Mouse (Mus musculus) thymus, postnatal 0 days (tissue): ENCODE measurements around the gene Ctcf. TPM values are rescaled to one million over a fixed set of nuclear protein-coding genes. Genes with fewer than 3 reads are reported as not detected.

ENCODE experiments used
- DNase-seq: peaks from one replicate; pipeline ENCODE4 v3.0.0-alpha.2; 2015; ENCODE audit warnings: low spot score
- polyA plus RNA-seq: library from polyadenylated mRNA; unstranded; fragments of >200 nt; fragmentation: Nextera tagmentation; extraction: Ambion mirVana; gene quantifications from 2 replicates; pipeline ENCODE4 v1.2.1, GENCODE M21; 2015

The Ctcf gene
- polyA plus RNA-seq, 1 experiment from 2014 or later: 255 TPM

DNA sequence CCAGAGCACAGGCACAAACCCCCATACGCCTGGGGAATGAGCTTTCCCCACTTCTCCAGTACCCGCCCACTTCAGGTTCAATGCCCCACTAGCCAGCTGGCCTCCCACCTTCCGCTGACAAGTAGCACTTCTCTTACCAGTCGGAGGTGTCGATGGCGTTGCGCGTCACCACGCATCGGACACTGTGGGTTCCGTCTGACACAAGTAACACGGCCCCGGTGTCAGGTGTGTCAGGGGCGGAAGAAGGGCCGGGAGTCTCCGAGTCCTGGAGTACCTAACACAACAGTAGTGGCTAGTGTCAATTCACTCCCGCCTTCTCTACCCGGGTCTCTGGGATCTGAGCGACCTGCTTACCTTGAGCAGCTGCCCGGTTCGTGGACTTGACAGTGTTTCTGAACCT, 64.2 kb downstream of the Ctcf start:
- DNase-seq: peak; percentile 63

DNA sequence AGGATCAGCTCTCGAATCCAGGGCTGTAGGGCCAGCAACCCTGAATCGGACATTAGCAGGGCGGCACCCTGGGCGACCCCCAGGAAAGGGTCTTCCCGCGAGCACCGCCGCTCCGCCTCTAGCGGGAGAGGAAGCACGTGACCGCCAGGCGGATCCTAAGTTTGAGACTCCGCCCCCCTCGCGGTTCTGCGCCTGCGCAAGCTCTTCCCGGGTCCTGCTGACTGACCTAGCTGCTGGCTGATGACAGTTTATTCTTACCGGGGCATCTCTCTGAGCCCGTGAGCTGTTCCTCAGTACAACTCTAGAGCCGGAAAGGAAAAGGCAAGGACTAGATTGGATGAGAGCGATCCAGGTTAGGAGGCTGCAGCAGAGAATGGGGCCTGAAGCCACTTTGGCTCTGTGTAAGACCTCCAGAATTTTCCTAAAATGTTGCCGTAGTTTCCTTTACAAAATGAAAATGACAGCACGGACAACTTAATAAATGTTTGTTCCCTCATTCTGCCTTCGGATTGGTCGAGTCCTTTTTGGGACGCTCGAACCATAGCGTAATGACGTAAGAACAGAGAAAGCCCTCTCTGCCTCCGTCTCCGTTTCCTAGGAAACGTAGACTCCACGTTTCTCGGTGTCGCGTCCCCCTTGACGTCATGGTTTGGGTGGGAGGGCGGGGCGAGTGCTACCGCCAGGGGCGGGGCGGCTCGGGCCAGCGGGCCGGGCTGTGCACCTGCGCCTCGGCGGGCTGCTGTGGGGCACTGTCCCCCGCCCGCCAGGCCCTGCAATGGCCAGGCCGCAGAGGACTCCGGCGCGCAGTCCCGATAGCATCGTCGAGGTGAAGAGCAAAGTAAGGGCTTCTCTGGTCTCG, 64.8 kb downstream of the Ctcf start, which contains the start of the genes Acd and Pard6a:
TSS of gene Acd (minus strand) at position 137 of the 859 bp plus-strand sequence.
TSS of gene Pard6a (plus strand) at position 183 of the 859 bp plus-strand sequence.
- peak; percentile 95 for DNase-seq

DNA sequence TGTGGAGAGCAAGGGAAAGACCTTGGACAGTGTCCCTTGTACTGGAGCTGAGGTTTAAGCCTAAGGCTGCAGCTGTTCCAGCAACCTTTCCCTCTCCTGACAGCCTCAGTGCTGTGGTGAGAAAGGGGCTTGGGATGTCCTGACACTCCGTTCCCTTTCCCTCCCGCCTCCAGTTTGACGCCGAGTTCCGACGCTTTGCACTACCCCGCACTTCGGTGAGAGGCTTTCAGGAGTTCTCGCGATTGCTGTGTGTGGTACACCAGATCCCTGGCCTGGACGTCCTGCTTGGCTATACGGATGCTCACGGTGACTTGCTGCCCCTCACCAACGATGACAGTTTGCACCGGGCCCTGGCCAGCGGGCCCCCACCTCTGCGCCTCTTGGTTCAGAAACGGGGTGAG, 65.6 kb downstream of the Ctcf start:
- no peak for DNase-seq

DNA sequence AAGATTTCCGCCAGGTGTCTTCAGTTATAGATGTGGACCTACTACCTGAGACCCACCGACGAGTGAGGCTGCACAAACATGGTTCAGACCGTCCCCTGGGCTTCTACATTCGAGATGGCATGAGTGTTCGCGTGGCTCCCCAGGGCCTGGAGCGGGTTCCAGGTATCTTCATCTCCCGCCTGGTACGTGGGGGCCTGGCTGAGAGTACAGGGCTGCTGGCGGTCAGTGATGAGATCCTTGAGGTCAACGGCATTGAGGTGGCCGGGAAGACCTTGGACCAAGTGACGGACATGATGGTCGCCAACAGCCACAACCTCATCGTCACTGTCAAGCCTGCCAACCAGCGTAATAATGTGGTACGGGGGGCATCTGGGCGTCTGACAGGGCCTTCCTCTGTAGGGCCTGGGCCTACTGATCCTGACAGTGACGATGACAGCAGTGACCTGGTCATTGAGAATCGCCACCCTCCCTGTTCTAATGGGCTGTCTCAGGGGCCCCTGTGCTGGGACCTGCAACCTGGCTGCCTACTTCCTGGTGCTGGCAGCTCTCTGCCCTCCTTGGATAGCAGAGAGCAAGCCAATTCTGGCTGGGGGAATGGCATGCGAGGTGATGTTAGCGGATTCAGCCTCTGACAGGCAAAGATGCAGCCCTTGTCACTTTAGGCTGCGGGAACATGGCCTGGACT, 66.5 kb downstream of the Ctcf start:
- no peak for DNase-seq

DNA sequence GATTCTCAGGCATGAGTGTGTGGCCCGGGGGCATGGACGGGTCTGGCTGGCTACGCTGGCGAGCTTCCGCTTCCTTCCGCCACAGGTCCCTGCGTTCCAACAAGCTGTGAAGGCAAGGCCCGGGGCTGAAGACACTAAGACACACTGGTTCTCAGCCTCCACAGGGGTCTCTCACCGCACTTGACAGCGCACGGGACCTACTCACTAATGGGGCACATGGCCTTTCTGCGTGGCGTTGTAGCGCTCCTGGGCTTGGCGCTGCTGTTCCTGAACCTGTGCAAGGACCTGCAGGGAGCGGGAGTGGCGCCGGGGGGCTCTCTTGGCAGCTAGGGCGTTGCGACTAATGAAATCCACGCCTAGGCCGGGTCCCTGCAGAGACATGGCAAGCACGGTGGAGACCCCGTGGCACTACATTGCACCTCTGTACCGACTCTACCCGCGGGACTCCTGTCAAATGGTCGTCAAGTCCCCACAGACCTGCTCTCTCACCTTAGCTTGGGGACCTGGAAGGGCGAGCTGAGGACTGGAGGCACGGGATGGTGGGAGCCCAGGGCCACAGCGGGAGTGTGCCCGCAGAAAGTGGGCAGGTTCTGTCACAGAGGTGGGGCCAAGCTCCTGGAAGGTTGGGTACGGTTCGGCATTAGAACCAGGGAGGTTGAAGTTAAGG, 67.9 kb downstream of the Ctcf start:
- DNase-seq: no peak

DNA sequence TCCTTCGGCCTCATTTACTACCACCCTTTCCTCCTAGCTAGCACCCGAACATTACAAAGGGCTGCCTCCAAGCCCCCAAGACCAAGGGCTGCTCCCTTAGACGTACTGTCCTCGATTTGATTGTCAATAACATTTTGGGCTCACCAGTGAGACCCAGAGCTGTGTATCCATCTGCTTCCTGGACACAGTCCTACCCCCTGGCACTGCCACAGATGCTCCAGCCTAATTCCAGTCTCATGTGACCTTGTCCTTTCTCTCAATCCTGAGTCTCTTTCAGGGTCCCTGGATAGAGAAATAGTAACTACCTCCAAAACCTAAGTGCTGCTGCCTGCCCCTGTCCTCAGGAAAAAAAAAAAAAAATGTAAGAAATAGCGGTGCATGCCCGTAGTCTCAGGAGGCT, 68.6 kb downstream of the Ctcf start:
- no peak for DNase-seq

DNA sequence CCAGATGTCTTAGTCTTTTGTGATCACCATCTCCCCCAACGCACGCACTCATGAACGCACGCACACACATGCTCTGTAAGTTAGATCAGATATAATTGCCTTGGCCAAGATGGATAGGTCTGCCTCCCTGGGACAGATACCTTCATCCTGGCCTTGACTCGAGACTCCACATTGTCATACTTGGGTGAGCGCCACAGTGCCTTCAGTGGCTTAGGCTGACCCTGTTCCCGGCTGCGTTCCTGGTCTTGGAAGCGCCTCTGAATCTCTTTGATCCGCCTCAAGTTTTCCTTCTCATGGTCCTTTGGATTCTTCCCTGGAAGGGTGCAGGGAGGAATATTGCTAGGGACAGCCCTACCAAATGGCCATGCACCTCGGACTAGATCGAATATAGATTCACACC, 70.1 kb downstream of the Ctcf start:
- no peak for DNase-seq

DNA sequence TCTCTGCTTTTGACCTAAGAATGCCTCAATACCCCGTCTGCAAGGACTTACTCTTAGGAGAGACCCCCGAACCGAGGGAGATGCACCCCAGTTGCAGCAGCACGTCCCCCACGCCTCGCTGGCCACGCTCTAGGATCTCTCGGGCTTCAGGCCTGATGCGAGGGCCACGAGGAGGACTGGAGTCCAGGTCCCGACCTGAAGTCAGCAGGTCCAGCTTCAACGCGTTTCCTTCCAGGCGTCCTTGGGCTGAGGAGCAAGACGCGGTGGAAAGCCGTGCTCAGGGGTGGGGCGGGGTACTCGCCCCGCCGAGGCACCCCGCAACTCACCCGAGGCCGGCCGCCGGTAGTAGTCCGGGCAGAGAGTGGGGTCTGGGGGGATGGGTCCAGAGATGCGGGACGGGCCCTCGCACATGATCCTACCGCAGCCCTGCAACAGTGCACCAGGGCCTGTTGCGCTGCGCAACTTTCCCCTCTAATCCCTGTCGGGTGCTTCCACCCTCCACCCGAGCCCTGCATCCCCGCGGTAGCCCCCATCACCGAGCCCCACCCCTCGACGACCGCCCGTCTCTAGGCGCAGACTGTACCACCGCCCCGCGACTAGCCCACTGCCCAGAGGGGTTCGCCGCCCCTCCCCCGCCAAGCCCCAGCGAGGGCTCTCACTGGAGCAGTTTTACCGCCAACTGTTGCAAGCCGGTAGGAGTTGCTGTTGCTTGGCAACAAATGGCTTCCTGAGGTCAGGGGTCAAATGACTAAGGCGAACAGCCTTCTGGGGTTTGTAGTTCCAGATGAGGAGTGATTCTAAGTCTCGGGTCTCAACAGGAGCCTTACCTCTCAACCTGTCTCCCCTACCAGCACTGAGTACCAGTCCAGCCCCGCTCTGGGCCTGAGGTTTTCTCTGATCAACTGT, 71.4 kb downstream of the Ctcf start, which contains the start of the genes 4933405L10Rik and Enkd1:
TSS of gene 4933405L10Rik (plus strand) at position 158 of the 906 bp plus-strand sequence.
TSS of gene Enkd1 (minus strand) at position 713 of the 906 bp plus-strand sequence.
- DNase-seq: peak; percentile 92

DNA sequence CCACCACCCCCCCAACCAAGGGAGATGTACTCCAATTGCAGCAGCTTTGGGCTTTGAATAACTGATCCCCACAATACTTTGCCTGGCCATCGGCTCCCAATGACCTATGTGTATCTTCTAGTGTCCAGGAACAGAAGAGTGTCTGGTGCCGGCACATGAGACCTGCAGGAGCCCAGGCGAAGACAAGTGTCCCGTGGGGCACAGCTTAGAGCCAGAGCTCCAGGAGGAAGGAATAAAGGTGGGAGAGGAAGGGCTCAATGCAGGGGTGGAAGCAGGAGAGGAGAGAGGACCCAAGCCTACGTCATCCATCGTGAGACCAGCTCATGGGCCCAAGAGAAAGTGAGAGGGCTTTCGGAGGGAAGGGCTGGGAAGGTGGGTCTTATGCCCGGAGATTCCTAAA, 72.3 kb downstream of the Ctcf start:
- DNase-seq: no peak

DNA sequence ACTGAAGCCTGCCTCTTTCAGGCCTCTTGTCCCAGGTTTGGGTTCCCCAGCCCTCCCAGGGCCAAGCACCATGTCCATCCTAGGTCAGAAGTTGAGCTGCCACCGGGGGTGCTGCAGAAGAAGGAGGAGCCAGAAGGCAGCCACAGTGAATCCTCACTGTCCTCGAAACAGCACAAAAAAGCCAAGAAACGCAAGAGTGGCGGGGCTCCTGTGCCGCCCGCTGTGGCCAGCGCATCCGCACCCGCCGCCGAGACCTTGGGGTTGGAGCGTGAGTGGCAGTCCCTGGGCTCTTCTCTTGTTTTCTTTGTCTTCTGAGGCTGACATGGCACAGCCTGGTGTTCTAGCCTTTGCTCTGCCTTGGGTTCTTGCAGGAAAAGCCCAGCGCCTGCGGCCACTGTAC, 72.9 kb downstream of the Ctcf start:
- no peak for DNase-seq

DNA sequence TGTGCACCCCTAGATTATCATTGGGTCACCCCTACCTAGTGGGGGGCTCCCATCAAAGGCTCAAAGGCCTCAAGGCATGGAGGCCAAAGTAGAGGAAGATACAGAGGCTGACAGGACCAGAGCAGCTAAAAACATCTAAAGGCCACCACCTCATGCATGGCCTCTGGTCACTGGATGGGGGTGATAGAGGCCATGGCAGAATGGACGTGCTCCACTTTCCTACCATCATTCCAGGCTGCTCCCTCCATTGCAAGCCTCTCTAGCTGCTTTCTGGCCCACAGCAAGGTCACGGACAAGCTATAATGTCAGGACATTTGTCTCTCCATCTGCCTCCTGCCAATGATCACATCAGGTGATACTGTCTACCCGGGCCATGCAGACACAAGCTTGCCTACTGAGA, 75.9 kb downstream of the Ctcf start:
- DNase-seq: no peak

DNA sequence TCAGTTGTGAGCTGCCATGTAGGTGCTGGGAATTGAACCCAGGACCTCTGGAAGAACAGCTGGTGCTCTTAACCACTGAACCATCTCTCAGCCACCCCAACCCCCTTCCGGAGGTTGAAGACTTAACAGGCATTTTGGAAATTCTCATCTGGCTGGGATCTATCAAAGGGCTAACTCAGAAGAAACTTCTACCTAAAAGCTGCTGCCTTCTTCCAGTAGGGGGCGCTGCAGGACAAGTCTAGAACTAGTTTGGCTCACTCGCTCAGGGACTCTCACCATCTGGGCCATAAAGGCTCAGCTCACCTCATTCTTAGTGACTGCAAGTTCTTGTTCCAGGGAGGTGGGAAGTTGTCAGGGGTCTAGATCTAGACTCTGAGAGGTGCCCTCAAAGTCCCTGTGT, 77.8 kb downstream of the Ctcf start:
- DNase-seq: peak; percentile 94

DNA sequence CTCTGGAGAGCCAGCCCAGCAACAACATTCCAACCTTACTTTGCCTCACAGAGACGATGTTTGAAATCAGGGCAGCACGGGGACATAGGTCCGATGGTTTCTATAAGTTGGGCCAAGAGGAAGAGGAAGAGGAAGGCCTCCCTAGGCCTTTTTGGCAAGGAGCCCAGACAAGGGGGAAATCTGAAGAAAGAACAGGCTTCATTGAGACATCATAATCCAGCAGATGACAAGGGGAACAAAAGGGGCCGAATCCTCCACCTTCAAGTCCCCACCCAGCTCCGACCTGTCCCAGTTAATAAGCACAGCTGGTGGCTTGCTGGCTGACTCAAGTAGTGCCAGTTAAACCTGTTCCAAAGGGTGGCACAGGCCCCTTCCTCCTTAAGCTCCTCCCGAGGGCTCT, 78.7 kb downstream of the Ctcf start:
- no peak for DNase-seq

DNA sequence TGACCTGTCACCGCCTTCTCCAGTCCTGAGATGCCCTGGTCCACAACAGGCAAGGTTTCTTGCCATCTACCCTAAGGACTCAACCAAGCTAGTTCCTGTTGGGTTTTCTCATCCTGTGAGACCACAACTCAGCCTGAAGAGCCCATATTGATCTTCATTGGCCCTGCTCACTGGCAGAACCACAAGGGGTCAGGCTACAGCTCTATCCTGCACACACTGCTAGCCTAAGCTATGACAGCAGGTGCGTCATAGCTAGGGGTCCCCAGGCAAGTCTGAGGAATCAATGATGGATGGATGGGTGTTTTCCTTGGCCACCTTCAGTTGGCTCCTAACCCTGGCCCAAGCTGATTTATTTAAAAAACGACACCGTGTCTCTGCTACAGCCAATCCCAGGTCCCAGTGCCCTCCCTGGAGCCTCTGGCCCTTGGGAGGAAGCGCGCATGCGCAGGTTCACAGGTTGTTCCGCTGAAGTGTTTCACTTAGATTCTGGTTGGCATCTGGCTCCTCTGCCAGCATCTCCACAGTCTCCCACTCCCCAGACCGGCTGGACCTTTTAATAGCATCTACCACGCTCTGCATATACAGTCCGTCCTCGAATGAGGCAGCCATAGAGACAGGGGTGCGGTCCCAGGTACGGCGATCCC, 80.1 kb downstream of the Ctcf start:
- DNase-seq: no peak

DNA sequence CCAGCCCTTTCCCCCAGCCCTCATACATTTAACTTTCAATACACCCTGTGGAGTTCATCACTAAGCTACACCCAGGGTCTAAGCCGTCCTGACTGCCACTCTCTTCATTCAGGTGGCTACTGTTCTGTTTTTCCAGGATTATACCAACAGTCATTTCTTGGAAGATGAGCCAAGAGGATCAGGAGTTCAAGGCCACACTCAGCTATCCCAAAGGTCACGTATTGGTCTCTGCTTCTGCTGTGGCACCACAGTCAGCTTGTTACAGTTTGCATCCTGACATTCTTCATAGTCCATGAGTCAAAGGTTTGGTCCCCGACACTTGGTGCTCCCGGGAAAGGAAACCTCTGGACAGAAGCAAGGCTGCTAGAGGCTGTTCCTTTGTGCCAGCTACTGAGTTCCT, 83.3 kb downstream of the Ctcf start:
- DNase-seq: no peak

DNA sequence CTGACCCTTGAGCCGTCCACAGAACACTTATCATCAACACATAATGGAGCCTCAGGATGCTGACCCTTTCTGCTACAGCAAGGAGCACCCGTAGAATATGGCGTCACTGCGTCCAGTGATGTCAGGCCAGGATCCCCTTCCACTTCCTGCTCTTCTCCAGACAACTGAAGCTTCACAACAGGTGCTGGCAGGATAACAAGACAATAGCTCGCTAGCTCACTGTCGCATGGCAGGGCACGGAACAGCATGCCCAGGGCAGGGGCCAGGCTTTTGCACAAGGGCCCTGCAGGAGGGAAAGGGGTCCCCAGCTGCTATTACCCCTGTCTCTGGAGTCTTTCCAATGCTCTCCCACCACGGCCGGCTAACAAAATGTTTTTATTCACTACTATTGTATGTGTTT, 86.5 kb downstream of the Ctcf start:
- DNase-seq: no peak

DNA sequence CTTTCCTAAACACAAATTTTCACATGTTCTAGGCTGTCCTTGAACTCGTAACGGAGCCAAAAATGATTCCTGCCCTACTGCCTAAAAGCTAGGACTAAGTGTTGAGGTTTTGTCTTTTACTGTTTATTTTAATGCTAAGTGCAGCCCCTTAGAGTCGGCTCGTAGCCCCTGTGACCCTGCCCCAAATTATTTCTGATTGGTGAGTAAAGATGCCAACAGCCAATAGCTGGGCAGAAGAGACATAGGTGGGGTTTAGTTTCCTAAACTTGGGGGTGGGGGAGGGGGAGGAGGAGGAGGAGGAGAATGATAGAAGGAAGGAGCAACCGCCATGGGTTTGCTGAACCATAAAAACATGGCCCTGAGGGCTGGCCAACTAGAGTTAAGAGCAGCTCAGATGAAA, 89.4 kb downstream of the Ctcf start:
- DNase-seq: no peak

DNA sequence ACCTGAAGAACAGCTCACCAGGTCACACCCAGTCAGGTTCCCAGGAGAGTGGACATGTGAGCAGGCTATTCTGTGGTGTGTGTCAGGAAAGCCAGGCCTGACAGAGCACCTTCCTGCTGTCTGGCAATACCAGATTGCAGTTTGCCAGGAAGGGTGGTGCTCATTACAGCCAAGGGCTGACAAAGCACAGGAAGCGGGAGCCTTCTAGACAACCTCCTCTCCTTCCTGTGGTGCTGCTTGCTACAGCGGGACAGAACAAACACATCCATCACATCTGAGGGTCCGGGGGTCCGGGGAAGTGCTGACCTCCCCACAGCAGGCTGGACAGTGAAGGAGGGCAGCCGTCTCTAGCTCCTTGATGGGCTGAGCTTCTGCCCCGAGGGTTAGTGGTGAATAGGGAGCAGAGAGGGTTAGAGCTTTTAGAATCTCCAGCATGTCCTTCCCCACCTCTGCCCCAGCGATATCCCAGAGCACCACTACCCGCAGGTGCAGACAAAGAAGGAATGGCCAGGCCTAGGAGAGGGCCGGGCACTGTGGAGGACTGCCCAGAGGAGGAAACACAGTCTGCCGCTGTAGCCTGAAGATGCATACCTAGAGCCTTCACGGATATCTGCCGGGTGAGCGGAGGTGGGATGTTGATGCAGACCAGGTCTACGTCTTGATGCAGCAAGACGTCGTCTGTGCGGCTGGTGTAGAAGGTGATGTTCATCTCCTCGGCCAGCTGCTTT, 91.2 kb downstream of the Ctcf start:
- DNase-seq: no peak

DNA sequence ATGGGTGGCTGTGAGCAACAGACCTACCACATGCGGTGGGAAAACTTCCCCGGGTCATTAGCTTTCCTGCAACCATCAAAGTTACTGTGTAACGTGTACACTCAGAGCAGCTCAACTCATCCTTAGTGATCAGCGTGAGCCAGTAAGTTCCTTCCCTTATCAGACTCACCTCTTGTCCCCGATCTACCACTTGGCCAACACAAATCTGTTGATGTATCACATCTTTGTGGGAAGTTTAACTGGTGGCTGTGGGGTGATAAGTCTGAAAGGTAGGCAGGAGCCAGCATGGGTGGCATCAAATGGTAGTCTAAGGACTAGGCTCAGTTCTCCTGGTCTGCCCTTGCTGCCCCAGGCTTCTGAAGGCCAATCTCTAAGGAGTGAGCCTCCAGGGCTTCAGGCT, 95.8 kb downstream of the Ctcf start:
- no peak for DNase-seq
